Mouse (Mus musculus) kidney, adult 9 months (tissue): ENCODE measurements around the gene Kctd6.

ENCODE experiments used
- DNase-seq: peaks from one replicate; pipeline ENCODE4 v3.0.0; 2022

Kctd6 gene

DNA sequence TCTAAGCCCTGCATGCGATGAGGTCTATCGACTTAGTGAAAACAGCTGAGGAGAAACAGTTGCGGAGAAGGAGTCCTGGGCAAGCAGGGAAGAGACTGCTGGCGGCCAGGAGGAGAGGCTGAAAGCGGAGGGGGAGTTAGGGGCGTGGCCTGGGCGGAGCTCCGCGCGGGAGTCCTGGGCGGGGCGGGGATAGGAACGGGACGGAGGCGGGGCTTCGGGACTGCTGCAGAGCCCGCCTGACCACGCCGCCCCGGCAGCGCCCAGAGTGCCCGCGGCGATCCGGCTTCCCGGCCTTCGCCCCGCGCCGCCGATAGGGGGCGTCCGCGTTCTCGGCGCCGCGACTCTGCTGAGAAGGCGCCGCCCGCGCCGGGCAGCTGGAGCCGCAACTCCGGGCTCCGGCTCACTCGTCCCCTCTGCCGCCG lies at the start of gene Kctd6:
TSS of gene Kctd6 (plus strand) at position 338 of the 422 bp plus-strand sequence.
- peak; percentile 98 for DNase-seq

DNA sequence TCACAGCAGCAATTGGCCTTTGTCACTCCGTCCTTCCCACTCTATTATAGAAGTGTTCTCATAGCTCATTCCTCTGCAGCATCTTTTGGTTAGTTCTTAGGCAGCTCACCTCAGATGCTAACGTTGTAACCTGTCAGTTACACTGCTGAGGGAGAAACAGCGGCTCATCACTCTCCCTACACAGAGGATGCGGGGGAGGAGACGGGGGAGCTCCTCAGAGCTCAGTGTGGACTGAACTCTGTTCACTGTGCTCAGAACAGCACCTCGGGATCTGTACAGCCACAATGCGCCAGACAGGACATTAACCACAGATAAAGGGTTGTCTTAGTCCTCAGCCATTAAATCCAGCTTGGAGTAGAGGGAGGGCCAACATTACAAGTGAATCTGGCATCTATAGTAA lies 49.5 kb upstream of the Kctd6 start:
- no peak for DNase-seq

- DNase-seq = peak; percentile 100
These were observed 41.2 kb upstream of the Kctd6 start, which contains the start of gene Pdhb for GRCm38 (mm10) chr14:8172507-8173410. Gene Pdhb (minus strand): TSS chr14:8173025.

- peak; percentile 48 for DNase-seq
These were observed 40.2 kb upstream of the Kctd6 start for GRCm38 (mm10) chr14:8173542-8174250.

DNA sequence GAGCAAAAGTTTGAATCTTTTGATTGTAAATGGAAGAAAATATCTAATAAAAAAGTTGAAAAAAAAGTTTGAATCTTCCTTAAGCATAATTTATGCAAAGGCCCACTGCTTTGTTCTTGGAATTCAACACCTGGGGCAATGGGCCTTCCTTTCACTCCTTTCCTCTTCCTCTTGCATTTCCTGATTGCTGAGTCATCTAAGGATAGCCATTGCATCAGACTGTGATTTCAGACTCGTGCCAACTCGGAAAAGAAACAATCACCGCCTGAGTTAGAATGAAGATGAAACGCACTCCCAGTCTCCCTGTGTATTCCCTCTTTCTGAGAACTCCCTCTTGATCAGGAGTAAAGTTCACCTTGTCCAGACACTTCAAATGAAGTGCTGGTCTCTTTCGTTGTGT lies 39.3 kb upstream of the Kctd6 start:
- no peak for DNase-seq

- DNase-seq = no peak
These were observed 37.7 kb upstream of the Kctd6 start for GRCm38 (mm10) chr14:8176251-8176650.

GRCm38 (mm10) chr14:8180371-8181035 lies 33.4 kb upstream of the Kctd6 start:
- no peak for DNase-seq

GRCm38 (mm10) chr14:8183330-8183729 lies 30.6 kb upstream of the Kctd6 start:
- DNase-seq = no peak

DNA sequence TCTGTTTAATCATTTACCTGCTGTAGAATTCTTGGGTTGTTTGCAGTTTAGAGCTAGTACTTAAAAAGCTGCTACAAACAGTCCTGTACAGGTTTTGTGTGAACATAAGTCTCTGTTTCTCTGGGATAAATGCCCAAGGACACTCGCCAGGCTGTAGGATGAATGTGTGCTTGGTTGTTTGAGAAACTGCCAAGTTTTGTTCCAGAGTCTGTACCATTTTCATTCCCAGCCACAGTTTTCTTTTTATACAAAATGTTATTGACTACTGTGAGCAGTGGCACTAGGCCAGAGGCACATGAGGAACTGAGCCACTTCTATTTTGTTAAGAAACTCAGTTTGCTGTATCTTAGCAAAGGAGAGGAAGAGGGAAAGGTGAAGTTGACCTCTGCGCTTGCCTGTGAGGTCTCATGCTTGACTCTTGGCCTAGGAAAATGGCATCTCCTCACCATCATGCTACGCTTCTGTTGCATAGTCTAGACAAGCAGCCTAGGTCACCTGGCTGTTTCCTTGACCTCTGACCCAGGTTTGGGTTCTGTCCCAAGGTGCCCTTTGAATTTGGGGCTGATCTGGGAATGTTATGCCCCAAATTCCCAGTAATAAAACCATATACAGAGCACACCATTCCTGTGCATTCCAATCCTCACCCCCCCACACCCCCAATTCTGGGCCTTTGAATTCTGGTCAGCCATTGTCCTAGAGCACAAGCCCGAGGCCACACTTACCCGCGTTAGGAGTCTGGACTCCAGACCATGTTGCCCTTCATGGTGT lies 27.5 kb upstream of the Kctd6 start:
- DNase-seq = peak; percentile 38

- DNase-seq = no peak
These were observed 23.4 kb upstream of the Kctd6 start for GRCm38 (mm10) chr14:8190556-8190955.

DNA sequence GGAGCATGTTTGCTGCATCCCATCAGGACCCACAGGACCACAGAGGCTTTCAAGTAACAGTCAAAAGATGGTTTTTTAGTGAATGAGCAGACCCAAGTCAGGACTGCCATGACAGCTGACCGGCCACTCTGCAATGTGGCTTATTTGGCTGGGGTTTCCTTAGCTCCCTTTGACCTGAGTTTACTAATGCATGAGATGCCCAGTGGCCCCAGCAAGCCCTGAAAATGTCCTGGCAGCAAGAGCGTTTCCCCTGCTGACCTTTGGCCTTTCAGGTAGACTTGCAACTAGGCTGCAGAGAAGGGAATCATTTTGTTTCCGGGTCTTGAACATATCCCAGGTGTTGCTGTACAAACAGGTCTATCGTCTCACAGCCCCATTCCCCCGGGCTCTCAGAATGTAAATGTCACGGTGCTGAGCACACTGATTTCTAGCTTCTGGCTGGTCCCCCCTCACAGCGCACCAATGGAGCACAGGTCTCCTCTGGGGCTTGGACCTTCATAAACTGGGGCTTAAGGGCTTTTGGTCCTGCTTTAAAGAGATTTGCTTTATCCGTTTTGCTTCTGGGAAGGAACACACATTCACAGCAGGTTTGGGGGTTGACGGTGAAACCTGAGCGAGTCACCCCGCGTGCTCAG lies 22.5 kb upstream of the Kctd6 start:
- DNase-seq = no peak

DNA sequence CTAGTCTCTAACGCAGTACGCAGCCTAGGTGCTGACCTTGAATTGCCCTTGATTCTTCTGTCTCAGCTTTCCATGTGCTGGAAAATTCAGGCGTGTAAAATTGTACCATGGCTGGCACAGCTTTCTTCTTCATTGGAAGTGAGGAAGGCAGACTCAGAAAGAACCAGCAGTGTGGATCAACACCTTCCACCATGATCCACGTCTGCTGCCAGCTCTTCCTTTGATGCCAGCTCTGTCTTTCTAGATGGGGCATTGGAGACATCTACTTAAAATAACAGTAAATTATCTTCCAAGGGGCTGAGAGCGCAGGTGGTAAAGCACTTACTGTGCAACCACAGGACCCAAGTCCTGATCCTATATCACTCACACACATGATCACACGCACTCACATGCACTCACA lies 21.2 kb upstream of the Kctd6 start:
- DNase-seq = no peak

DNA sequence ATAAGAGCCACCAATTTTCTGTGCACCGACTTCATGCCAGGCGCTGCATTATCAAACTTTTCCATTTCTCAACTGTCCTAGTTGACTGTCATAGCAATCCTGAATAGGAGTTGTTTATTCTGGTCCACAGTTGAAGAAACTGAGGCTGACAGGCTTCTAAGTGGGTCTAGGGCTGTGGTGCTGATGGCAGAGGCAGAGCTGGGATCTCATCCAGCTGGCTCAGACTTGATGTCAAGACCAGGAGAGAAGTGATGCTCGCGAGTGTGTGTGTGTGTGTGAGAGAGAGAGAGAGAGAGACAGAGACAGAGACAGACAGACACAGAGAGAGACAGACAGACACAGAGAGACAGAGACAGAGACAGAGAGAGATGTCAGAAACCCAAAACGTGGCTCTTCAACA lies 13.2 kb upstream of the Kctd6 start:
- DNase-seq = no peak

DNA sequence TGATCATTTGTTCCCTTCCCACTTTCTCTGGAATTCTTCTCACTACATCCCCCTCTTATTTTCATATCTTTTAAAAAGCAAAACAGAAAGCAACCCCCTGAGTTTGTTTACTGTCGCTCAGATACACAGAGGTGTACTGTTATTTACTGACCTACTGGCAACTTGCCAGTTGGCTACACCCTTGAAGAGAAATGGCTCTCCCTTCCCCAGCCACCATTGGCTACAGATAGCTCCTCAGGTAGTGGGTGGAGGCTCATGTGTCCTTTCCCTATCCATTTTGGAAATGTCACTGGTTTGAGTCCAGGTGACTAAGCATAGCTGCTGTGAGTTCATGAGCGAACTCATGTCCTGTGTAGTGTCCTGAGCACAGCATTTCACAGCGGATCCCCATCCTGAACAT lies 12.2 kb upstream of the Kctd6 start:
- DNase-seq = no peak

GRCm38 (mm10) chr14:8206179-8206910 lies 7.6 kb upstream of the Kctd6 start:
- DNase-seq = no peak

DNA sequence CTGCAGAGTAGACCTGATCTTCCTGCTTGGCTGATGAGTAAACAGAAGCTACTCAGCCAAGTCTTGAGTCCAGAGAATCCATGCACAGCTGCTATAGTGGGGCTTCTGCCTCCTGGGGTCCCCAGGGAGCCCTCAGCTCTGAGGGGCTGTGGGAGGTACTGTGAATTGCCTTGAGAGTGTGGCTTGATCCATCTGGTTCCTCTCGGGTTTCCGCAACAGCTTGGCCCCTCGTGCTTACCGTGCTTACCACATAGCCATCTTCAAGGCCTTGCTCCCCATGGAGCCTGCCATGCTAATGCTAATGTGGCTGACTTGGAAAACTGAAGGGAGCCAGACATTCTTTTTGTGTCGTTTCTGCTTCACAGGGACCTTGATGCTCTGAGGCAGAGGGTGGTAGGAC lies 6.8 kb upstream of the Kctd6 start:
- DNase-seq = no peak

GRCm38 (mm10) chr14:8207543-8207942 lies 6.4 kb upstream of the Kctd6 start:
- DNase-seq = no peak

DNA sequence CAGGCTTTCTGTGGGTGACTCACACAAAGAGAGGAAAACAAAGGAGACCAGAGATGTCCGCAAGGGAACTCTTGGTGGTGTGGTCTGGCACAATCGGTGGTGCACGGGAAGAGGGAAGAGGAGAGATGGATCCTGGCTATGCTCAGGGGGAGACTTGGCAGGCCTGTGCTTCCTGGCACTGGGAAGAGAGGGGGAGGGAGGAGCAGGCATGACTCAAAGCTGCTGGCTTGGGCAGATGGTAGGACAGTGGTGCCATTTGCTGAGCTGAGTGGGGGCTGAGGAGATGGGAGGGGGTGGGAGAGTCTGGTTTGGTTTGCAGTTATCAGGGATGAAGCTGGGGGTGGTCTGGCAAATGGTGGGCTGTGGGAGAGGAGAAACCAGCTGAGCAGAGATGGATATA lies 5.1 kb upstream of the Kctd6 start:
- DNase-seq = no peak

DNA sequence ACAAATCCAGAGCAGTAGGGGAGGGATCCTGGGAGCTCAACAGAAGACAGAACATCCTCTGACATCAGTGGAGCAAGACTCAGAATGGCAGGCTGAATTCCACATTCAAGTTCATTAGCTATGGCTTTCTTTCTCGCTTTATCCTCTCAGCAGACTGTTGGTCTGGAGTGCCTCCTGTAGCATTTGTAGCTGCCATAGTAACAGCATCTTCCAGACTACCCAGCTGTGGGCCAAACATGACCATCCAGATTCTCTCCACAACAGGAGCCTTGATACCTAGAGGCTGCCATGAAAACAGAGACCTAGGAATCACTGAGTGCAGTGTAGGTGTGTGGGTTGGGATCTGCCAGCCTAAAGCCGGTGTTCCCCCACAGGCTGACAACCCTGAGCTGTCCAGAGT lies 4.0 kb upstream of the Kctd6 start:
- DNase-seq = no peak

- peak; percentile 11 for DNase-seq
These were observed 944 bp upstream of the Kctd6 start for GRCm38 (mm10) chr14:8212996-8213395.
